Mouse (Mus musculus): ENCODE measurements around the gene Xylt1.
A peak's percentile ranks its signal among the peaks of the same experiment; 100 is the strongest.

Gene Xylt1

GRCm38 (mm10) chr7:117435091-117435490, 54.3 kb downstream of the Xylt1 start:
- no peak for DNase-seq (ENCODE audit: low spot score in 2 of 2)

GRCm38 (mm10) chr7:117435730-117436441, 55.1 kb downstream of the Xylt1 start:
- peak; percentile 36 to 67 for DNase-seq (ENCODE audit: low spot score in 2 of 2)

GRCm38 (mm10) chr7:117436892-117437291, 56.1 kb downstream of the Xylt1 start:
- peak; percentile 56 to 65 for DNase-seq (ENCODE audit: low spot score in 2 of 2)

- DNase-seq (ENCODE audit: low spot score in 2 of 2): peak; percentile 59 to 78
Observed at GRCm38 (mm10) chr7:117440994-117441393, 60.2 kb downstream of the Xylt1 start.

- DNase-seq (ENCODE audit: low spot score in 2 of 2): no peak
Observed at GRCm38 (mm10) chr7:117442639-117443038, 61.9 kb downstream of the Xylt1 start.

- no peak for DNase-seq (ENCODE audit: low spot score in 2 of 2)
Observed at GRCm38 (mm10) chr7:117443215-117443614, 62.4 kb downstream of the Xylt1 start.

GRCm38 (mm10) chr7:117445471-117445870, 64.7 kb downstream of the Xylt1 start:
- DNase-seq (ENCODE audit: low spot score in 2 of 2): no peak

- DNase-seq (ENCODE audit: low spot score in 2 of 2): no peak
Observed at GRCm38 (mm10) chr7:117449605-117450004, 68.8 kb downstream of the Xylt1 start.

GRCm38 (mm10) chr7:117451212-117451611, 70.4 kb downstream of the Xylt1 start:
- DNase-seq (ENCODE audit: low spot score in 2 of 2): no peak

- no peak for DNase-seq (ENCODE audit: low spot score in 2 of 2)
Observed at GRCm38 (mm10) chr7:117452269-117452668, 71.5 kb downstream of the Xylt1 start.

- DNase-seq (ENCODE audit: low spot score in 2 of 2): no peak
Observed at GRCm38 (mm10) chr7:117454789-117455548, 74.2 kb downstream of the Xylt1 start.

GRCm38 (mm10) chr7:117462196-117462935, 81.6 kb downstream of the Xylt1 start:
- peak; percentile 61 to 63 for DNase-seq (ENCODE audit: low spot score in 2 of 2)

- DNase-seq (ENCODE audit: low spot score in 2 of 2): no peak
Observed at GRCm38 (mm10) chr7:117464956-117465355, 84.2 kb downstream of the Xylt1 start.

- no peak for DNase-seq (ENCODE audit: low spot score in 2 of 2)
Observed at GRCm38 (mm10) chr7:117466006-117466780, 85.4 kb downstream of the Xylt1 start.

- DNase-seq (ENCODE audit: low spot score in 2 of 2): no peak
Observed at GRCm38 (mm10) chr7:117470243-117470802, 89.5 kb downstream of the Xylt1 start.

- DNase-seq (ENCODE audit: low spot score in 2 of 2): peak in 1 of 2 experiments; percentile 29
Observed at GRCm38 (mm10) chr7:117472055-117472780, 91.4 kb downstream of the Xylt1 start.

- peak in 1 of 2 experiments; percentile 56 for DNase-seq (ENCODE audit: low spot score in 2 of 2)
Observed at GRCm38 (mm10) chr7:117472781-117473743, 92.3 kb downstream of the Xylt1 start.

- no peak for DNase-seq (ENCODE audit: low spot score in 2 of 2)
Observed at GRCm38 (mm10) chr7:117474302-117474701, 93.5 kb downstream of the Xylt1 start.

- DNase-seq (ENCODE audit: low spot score in 2 of 2): no peak
Observed at GRCm38 (mm10) chr7:117475106-117475505, 94.3 kb downstream of the Xylt1 start.
